Mouse (Mus musculus) ZHBTc4 (cell line): ENCODE data around the gene Ttc3.
"Not testable (repeated sequence)": the region's sequence is repeated elsewhere in the genome, so short reads cannot be mapped to it uniquely, and the experiment has no call there.

Source experiments
- DNase-seq: peaks from one replicate; pipeline ENCODE4 v3.0.0-alpha.2; 2011; ENCODE audit warnings: low read depth, low spot score

Ttc3 gene

GRCm38 (mm10) chr16:94428948-94429347 is 58.5 kb downstream of the Ttc3 start:
- DNase-seq = no peak

DNA sequence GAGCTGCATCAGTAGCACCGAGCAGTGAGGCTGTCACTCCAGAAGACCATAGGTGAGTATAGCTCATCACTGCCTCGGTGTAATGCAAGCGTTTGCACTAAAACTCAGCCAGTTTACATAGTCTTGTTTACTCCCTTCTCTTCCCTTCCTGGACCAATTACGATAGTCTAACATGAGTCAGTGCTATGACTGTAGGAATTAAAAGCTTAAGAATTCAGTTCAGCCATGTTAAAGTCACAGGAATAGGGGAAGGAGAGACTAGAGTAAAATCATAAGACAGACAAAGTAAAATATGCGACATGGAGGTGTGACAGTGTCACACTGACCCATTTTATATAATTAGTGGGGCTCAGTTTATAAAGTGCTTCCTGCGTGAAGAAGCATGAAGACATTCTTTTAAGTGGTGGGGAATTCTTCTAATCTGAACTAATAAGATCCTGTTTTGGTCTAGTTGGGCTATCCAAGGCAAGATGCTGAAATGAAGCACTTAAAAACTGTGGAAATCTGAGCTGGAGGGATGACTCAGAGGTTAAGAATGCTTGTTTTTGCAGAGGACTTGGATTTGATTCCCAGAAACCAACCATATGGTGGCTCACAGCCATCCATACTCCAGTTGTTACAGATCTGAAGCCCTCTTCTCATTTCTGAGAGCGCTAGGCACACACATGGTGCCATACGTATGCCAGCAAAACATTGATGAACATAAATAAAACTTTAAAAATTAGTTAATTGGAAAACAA is 65.2 kb downstream of the Ttc3 start:
- DNase-seq = no peak

- DNase-seq = no peak
Observed at GRCm38 (mm10) chr16:94436801-94437200, 66.4 kb downstream of the Ttc3 start.

- DNase-seq = no peak
Observed at GRCm38 (mm10) chr16:94441361-94441760, 70.9 kb downstream of the Ttc3 start.

DNA sequence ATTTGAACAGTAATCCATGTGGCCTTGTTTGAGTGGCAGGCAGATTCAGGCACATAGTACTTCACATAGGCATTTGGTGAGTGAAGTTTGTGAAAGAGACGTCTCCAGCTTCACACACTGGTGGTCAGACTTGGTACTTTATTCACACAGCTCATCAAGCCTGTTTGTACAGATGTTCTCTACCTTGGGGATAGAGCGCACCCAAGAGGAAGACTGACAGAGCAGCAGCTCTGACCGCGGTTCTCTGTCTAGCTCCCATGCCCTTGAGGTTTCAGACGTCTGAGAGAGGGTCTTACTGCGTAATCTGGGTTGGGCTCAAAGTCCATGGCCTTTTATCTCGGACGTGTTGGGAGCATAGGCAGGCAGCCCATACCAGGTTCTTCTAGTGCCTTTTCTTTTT is 78.7 kb downstream of the Ttc3 start:
- peak; percentile 76 for DNase-seq

- DNase-seq = no peak
Observed at GRCm38 (mm10) chr16:94449632-94450031, 79.2 kb downstream of the Ttc3 start.

GRCm38 (mm10) chr16:94451545-94452488 is 81.4 kb downstream of the Ttc3 start:
- no peak for DNase-seq

- DNase-seq = no peak
Observed at GRCm38 (mm10) chr16:94452768-94453167, 82.3 kb downstream of the Ttc3 start.

DNA sequence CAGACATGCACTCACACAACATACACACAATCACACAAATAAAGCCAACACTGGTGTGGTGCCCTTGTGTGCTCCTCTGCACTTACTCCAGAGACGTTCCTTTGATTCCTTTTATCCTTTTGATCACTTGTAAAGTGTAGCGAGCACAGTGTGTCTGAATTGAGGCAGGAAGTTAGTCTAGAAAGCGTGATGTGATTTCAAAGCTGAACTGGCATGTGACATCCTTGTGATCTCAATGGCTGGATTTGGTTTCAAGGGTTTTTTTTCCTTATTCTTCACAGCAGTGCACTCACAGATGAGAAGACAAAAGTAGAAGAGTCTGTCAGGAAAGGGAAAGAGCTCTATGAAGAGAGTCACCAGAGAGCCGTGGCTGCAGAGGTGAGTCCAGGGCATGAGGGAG is 83.7 kb downstream of the Ttc3 start:
- DNase-seq = no peak

- no peak for DNase-seq
Observed at GRCm38 (mm10) chr16:94464067-94464466, 93.6 kb downstream of the Ttc3 start.

- peak; percentile 40 for DNase-seq
Observed at GRCm38 (mm10) chr16:94465900-94466299, 95.5 kb downstream of the Ttc3 start.

GRCm38 (mm10) chr16:94466317-94466716 is 95.9 kb downstream of the Ttc3 start:
- DNase-seq = not testable (repeated sequence)

GRCm38 (mm10) chr16:94467337-94468055 is 97.1 kb downstream of the Ttc3 start:
- DNase-seq = no peak

DNA sequence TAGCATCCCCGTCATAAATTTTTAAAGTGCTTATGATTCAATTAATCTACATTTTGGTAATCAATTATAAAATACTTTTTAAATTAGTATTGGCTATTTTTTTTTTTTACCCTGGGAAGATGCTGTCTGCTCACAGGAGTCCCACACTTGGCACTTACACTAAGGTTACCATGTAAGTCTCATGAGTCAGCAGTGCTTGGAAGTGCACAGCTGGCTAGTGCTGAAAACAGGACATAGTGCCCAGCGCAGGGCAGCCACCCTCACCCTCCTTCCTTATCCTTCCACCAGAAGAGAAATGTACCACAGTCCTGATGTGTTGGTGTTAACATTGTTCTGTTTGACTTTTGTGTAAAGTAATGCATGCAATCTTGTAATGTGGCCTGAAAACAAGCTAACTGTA is 98.0 kb downstream of the Ttc3 start:
- no peak for DNase-seq

GRCm38 (mm10) chr16:94472515-94472951 is 102.1 kb downstream of the Ttc3 start:
- no peak for DNase-seq

GRCm38 (mm10) chr16:94473086-94473822 is 102.8 kb downstream of the Ttc3 start:
- no peak for DNase-seq

GRCm38 (mm10) chr16:94484752-94485535 is 114.5 kb downstream of the Ttc3 start:
- DNase-seq = peak; percentile 19

GRCm38 (mm10) chr16:94487341-94487740 is 116.9 kb downstream of the Ttc3 start:
- no peak for DNase-seq

DNA sequence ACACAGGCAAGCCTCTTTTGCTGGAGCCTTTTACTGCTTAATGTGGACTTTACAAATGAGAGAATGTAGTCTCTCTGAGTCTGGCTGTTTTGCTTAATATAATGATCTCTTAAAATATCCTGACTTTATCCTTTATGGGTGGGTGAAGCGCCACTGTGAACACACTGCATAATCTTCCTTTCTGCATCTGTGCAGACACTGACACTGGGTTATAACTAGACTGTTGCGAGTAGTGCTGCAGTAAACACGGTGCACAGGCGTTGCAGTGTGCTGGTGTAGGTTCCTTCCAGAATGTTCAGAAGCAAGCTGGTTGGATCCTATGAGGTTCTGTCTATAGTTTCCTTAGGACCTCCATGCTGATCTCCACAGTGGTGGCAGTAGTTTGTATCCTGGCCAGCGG is 118.9 kb downstream of the Ttc3 start:
- DNase-seq = no peak

DNA sequence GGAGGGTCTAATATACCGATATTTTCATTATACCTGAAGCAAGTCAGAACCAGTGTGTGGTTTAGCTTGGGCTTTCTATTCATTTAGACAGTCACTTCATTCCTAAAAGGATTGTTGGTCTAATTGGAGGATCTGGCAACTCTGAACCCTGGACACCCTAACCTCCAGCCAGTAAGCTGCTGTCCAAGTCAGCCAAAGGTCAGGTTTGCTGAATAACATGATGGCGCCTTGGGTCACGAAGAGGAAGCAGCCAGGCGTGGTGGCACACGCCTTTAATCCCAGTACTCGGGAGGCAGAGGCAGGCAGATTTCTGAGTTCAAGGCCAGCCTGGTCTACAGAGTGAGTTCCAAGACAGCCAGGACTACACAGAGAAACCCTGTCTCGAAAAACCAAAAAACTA is 126.8 kb downstream of the Ttc3 start:
- not testable (repeated sequence) for DNase-seq
